Mouse (Mus musculus): ENCODE measurements around the gene Clk1. TPM values are rescaled to one million over a fixed set of nuclear protein-coding genes. Genes with fewer than 3 reads are reported as not detected.
"Not testable (repeated sequence)": the region's sequence is repeated elsewhere in the genome, so short reads cannot be mapped to it uniquely, and the experiment has no call there.

Clk1 gene
- polyA plus RNA-seq, 1 experiment = 787 TPM

- no peak overlapping the region for H3K4me3 ChIP-seq (ENCODE audit: insufficient read depth, low read depth, low read length)
- no peak overlapping the region for H3K27ac ChIP-seq (ENCODE audit: insufficient read depth, low read depth, low read length)
- 98% methylated on average over 1 of the region's 1 CpGs for WGBS
- no peaks in the 10 kb centered on the region for H3K4me1 ChIP-seq (ENCODE audit: control insufficient read depth, insufficient read depth, low read length)
- TF ChIP-seq CTCF (IDR thresholded peaks at IDR 0.05; ENCODE audit: insufficient read depth, low read depth, low read length) (no peak), POLR2A (IDR thresholded peaks at IDR 0.05; ENCODE audit: insufficient read depth, low read depth, low read length) (no peak)
Observed at GRCm38 (mm10) chr1:58396179-58396578, 27.7 kb downstream of the Clk1 start.

GRCm38 (mm10) chr1:58395341-58395740 lies 28.5 kb downstream of the Clk1 start:
- TF ChIP-seq POLR2A (IDR thresholded peaks at IDR 0.05; ENCODE audit: insufficient read depth, low read depth, low read length) = no peak
- no peak for TF ChIP-seq CTCF (IDR thresholded peaks at IDR 0.05; ENCODE audit: insufficient read depth, low read depth, low read length)
- Histone ChIP-seq H3K27ac (ENCODE audit: insufficient read depth, low read depth, low read length) (no peak overlapping the region), H3K4me3 (ENCODE audit: insufficient read depth, low read depth, low read length) (no peak overlapping the region), H3K4me1 (ENCODE audit: control insufficient read depth, insufficient read depth, low read length) (no peaks in the 10 kb centered on the region)
- 93% methylated on average over 3 of the region's 3 CpGs for WGBS

- peak overlapping the region; percentile 63; the same call in 1 of the 2 replicates for H3K27ac ChIP-seq (ENCODE audit: insufficient read depth, low read depth, low read length)
- TF ChIP-seq POLR2A (IDR thresholded peaks at IDR 0.05; ENCODE audit: insufficient read depth, low read depth, low read length) (no peak), CTCF (IDR thresholded peaks at IDR 0.05; ENCODE audit: insufficient read depth, low read depth, low read length) (no peak)
- H3K4me1 ChIP-seq (ENCODE audit: control insufficient read depth, insufficient read depth, low read length) = no peaks in the 10 kb centered on the region
- WGBS = under 1% methylated on average over 90 of the region's 90 CpGs
- peak overlapping the region; percentile 66 for H3K4me3 ChIP-seq (ENCODE audit: insufficient read depth, low read depth, low read length)
Observed at GRCm38 (mm10) chr1:58393284-58394195, 30.3 kb downstream of the Clk1 start.

- no peaks in the 10 kb centered on the region for H3K4me1 ChIP-seq (ENCODE audit: control insufficient read depth, insufficient read depth, low read length)
- under 1% methylated on average over 61 of the region's 61 CpGs for WGBS
- TF ChIP-seq POLR2A (IDR thresholded peaks at IDR 0.05; ENCODE audit: insufficient read depth, low read depth, low read length) = peak; percentile 66
- TF ChIP-seq CTCF (IDR thresholded peaks at IDR 0.05; ENCODE audit: insufficient read depth, low read depth, low read length) = no peak
- peak within 1 kb of the TSS; percentile 93 for H3K27ac ChIP-seq (ENCODE audit: insufficient read depth, low read depth, low read length)
- peak within 1 kb of the TSS; percentile 66 for H3K4me3 ChIP-seq (ENCODE audit: insufficient read depth, low read depth, low read length)
Observed at GRCm38 (mm10) chr1:58392652-58393283, 31.1 kb downstream of the Clk1 start, which contains the start of gene Bzw1. Bzw1 (plus strand) TSS chr1:58392898.

GRCm38 (mm10) chr1:58392268-58392651 lies 31.6 kb downstream of the Clk1 start:
- peak overlapping the region; percentile 66 for H3K4me3 ChIP-seq (ENCODE audit: insufficient read depth, low read depth, low read length)
- WGBS = under 1% methylated on average over 16 of the region's 16 CpGs
- H3K4me1 ChIP-seq (ENCODE audit: control insufficient read depth, insufficient read depth, low read length) = no peaks in the 10 kb centered on the region
- H3K27ac ChIP-seq (ENCODE audit: insufficient read depth, low read depth, low read length) = peak overlapping the region; percentile 93
- no peak for TF ChIP-seq POLR2A (IDR thresholded peaks at IDR 0.05; ENCODE audit: insufficient read depth, low read depth, low read length)
- TF ChIP-seq CTCF (IDR thresholded peaks at IDR 0.05; ENCODE audit: insufficient read depth, low read depth, low read length) = no peak

- Histone ChIP-seq H3K27ac (ENCODE audit: insufficient read depth, low read depth, low read length) (peak overlapping the region; percentile 93; the same call in 1 of the 2 replicates), H3K4me3 (ENCODE audit: insufficient read depth, low read depth, low read length) (peak overlapping the region; percentile 66), H3K4me1 (ENCODE audit: control insufficient read depth, insufficient read depth, low read length) (no peaks in the 10 kb centered on the region)
- 38% methylated on average over 19 of the region's 19 CpGs for WGBS
- TF ChIP-seq POLR2A (IDR thresholded peaks at IDR 0.05; ENCODE audit: insufficient read depth, low read depth, low read length) = no peak
- no peak for TF ChIP-seq CTCF (IDR thresholded peaks at IDR 0.05; ENCODE audit: insufficient read depth, low read depth, low read length)
Observed at GRCm38 (mm10) chr1:58391421-58392267, 32.2 kb downstream of the Clk1 start.

- TF ChIP-seq CTCF (IDR thresholded peaks at IDR 0.05; ENCODE audit: insufficient read depth, low read depth, low read length) = no peak
- TF ChIP-seq POLR2A (IDR thresholded peaks at IDR 0.05; ENCODE audit: insufficient read depth, low read depth, low read length) = no peak
- H3K4me1 ChIP-seq (ENCODE audit: control insufficient read depth, insufficient read depth, low read length) = no peaks in the 10 kb centered on the region
- 77% methylated on average over 5 of the region's 5 CpGs for WGBS
Observed at GRCm38 (mm10) chr1:58382586-58383281, 41.1 kb downstream of the Clk1 start.

GRCm38 (mm10) chr1:58375574-58376147 lies 48.2 kb downstream of the Clk1 start:
- Histone ChIP-seq H3K4me3 (ENCODE audit: insufficient read depth, low read depth, low read length) (no peak overlapping the region), H3K4me1 (ENCODE audit: control insufficient read depth, insufficient read depth, low read length) (no peaks in the 10 kb centered on the region), H3K27ac (ENCODE audit: insufficient read depth, low read depth, low read length) (no peak overlapping the region)
- WGBS = 67% methylated on average over 3 of the region's 3 CpGs
- TF ChIP-seq POLR2A (IDR thresholded peaks at IDR 0.05; ENCODE audit: insufficient read depth, low read depth, low read length) (no peak), CTCF (IDR thresholded peaks at IDR 0.05; ENCODE audit: insufficient read depth, low read depth, low read length) (no peak)

More at GRCm38 (mm10) chr1:58382586-58383281, 41.1 kb downstream of the Clk1 start:
- Histone ChIP-seq H3K27ac (ENCODE audit: insufficient read depth, low read depth, low read length) (no peak overlapping the region), H3K4me3 (ENCODE audit: insufficient read depth, low read depth, low read length) (no peak overlapping the region)

- not testable (repeated sequence) for H3K27ac ChIP-seq (ENCODE audit: insufficient read depth, low read depth, low read length); H3K4me3 ChIP-seq (ENCODE audit: insufficient read depth, low read depth, low read length); H3K4me1 ChIP-seq (ENCODE audit: control insufficient read depth, insufficient read depth, low read length)
- 88% methylated on average over 2 of the region's 2 CpGs for WGBS
Observed at GRCm38 (mm10) chr1:58374266-58374665, 49.6 kb downstream of the Clk1 start.

Measured in olfactory bulb, adult 2 months (tissue).